Mouse (Mus musculus): Measurements from ENCODE around the gene Cyp4f14.
A peak's percentile ranks its signal among the peaks of the same experiment; 100 is the strongest.

Gene Cyp4f14

DNA sequence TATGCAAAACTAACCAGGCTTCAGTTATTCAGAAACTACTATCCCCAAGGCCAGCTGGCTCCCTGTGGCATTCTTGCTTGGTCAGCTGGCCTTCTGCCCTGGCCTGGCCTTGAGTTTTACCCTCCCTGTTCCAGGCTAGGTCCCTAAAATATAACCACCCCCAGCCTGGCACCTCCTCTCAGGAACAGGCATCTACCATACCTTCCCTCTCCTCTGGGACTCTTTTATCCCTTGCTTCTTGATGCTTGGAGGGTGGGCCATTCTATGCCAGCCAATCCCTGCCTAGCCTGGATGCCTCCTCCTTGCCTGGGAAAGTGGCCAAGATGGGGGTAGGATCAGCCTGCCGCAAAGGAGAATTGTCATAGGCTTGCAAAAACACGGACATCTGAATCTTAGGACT, at the start of gene Cyp4f14:
Gene Cyp4f14 (minus strand): TSS at position 212 of the 400 bp plus-strand sequence.
- no peak for DNase-seq (ENCODE audit: low read depth, low spot score)

DNA sequence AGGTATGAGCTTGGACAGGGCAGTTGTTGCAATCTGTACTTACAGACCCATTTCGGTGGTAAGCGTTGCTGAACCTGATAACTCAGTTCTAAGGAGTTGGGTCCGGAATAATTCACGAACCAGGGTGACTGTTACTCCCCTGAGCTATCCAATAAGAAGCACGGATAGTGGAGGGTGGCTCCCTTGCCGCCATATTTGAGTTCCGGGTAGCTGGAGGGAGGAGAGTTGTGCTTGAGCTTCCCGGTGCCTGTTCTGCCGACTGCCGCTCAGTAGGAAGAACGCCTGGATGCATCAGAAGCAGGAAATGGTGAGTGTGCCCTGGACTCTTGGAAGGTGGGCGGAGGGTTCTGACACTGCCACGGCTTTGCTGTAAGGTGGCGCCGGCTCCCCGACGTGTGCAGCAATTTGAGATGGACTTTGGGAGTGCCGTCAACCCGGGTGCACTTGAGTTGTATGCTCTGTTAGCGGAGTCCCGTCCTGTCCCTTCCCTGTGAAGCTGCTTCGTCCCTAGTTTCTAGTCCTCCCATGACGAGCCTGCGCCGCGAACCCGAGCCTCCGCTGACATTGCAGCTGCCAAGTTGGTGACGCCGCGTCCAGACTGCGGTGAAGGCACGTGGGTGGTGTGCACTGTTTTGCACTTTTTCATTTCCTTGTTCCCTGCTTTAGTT, 48.6 kb upstream of the Cyp4f14 start, which contains the start of gene Zfp472:
Gene Zfp472 (plus strand): TSS at position 192 of the 668 bp plus-strand sequence.
- peak; percentile 93 for DNase-seq (ENCODE audit: low read depth, low spot score)

DNA sequence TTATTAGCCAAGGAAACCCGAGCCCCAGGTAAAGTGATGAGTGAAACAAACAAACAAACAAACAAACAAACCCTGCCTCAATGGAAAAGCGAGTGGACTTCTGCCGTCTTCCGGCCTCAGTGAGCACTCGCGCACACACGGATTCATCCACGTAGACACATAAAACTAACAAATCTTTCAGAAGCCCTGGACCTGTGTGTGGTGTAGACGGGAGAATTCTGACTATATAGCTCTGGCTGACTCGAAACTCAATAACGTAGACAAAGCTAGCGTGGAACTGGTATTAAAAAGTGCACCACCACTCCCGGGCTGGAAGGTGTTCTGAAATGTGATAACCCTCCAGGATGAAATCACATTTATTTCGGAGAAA, 48.1 kb upstream of the Cyp4f14 start:
- no peak for DNase-seq (ENCODE audit: low read depth, low spot score)

DNA sequence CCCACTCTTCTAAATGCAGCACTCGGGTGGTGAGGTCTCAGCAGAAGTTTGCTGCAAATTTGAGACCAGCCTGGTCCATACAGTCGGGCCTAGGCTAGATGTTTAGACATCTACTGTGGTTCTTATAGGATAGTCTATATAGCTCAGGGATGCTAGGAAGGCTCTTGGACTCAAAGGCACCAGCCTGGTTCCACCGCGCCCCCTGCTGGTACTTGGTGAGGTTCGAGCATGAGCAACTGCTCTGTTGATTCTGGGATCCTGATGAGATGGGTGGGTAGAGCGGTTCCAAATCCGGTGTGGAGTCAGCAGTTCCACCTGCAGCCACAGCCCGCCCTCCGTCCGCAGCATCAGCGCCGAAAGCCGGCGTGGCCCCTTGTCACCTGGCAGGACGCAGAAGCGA, 34.3 kb upstream of the Cyp4f14 start:
- DNase-seq (ENCODE audit: low read depth, low spot score) = peak; percentile 94

DNA sequence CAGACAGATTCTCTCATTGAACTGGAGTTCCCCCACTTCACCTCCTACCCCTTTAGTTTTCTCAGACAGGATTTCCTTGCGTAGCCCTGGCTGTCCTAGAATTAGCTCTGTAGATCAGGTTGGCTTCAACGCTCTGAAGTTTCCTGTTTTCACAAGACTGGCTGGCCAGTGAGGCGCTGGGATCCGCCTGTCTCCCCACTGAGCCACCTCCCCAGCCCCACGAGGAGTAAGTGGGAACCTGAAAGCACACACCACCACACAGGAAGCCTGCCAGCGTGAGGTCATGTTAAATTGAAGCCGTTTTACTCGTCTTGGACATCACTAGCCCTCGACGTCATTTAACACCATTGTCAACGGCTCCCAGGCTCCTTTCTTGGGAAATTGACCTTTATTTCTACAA, 33.9 kb upstream of the Cyp4f14 start:
- no peak for DNase-seq (ENCODE audit: low read depth, low spot score)

DNA sequence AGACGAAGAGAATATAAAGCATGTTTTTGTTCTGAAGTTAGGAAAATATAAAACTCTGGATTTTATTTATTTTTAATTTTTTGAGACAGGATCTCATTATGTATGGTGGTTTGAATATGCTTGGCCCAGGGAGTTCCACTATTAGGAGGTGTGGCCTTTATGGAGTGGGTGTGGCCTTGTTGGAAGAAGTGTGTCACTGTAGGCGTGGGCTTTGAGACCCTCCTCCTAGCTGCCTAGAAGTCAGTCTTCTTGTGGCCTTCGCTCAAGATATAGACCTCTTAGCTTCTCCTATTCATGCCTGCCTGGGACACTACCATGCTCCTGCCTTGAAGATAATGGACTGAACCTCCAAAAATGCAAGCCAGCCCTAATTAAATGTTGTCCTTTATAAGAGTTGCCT, 33.0 kb upstream of the Cyp4f14 start:
- DNase-seq (ENCODE audit: low read depth, low spot score) = peak; percentile 50

DNA sequence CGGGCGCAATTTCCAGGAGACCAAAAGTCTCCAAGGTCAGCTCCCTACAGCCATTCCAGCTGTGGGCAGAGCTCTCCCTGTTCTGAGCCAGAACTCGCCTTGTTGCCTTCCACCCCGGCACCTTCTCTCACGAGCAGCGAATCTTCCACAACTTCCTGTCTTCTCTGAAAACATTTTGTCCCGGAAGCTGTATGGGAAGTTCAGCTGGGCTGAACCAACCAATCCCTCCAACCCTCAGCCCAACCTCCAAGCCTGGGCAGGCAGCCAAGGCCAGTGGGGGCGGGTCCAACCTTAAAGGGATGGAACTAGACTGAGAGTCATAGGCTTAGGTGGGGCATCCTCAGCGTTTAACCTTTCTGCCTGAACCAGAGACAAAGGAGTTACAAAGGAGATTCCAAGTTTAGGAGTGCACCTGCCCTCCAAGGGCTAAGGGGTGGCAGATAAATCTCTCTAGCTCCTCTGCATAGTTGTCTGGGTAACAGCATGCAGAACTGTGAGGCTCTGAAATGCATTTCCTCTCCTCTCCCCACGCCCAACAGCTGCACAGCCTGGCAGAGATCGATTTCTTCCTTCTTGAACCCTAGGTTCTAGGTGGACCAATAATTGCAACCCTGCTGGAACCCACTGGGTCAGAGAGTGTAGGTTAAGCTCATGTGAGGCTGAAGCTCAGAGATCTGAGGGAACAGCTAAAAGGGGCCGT, 30.2 kb upstream of the Cyp4f14 start, which contains the start of gene Cyp4f13:
Gene Cyp4f13 (minus strand): TSS at position 188 of the 700 bp plus-strand sequence.
- DNase-seq (ENCODE audit: low read depth, low spot score) = peak; percentile 95

DNA sequence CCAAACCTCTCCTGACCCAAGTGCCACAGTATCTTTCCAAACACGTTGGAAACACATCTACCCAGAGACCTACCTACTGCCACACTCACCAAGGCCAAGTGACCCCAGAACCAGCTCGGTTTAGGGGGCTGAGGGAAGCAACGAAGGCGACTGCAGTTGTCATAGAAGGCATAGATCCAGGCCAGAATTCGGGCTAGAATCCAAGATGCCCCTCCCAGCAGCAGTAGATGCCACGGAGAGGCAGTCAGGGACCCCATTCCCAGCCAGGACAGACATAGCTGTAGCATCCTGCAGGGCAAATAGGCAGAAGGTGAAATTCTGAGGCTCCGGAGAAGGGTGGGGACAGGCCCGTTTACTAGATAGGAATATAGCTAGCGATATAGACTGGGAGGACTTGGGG, 29.6 kb upstream of the Cyp4f14 start:
- DNase-seq (ENCODE audit: low read depth, low spot score) = no peak

DNA sequence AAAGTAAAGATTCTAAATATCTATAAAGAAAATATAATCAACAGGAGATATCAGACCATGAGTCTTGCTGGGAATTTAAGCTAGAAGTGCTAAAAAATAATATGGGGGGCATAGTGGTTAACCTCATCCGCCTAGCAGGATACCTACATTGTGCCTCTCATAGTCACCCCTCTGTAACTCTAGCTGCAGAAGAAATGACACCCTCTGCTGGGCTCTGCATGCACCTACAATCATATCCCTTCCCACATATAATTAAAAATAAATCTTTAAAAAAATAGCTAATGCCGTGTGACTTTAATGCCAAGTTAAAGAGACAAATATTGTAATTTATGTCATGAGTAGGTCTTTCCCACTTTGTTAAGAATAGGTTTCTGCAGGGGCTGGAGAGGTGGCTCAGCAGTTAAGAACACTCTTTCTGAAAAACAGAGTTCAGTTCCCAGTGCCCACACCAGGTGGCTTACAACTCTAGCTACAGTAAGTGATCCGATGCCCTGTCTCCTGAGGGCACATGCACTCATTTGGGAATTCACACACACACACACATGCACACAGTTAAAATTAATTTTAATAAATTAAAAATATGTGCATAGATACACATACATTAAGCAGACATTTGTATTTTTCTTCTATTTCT, 27.4 kb upstream of the Cyp4f14 start:
- no peak for DNase-seq (ENCODE audit: low read depth, low spot score)

DNA sequence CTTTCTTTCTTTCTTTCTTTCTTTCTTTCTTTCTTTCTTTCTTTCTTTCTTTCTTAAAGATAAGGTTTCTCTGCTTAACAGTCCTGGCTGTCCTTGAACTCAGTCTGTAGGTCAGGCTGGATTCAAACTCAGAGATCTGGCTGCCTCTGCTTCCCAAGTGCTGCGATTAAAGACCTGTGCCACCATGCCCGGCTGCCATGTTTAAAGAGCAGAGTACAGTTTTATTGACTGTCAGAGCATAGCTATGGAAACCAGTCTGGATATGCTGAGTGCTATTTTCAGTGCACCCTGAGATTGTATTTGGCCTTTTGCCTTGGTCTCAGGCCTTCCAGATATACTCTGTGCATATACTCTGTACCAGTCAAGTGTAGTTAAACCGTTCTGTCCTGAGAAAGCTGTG, 26.5 kb upstream of the Cyp4f14 start:
- DNase-seq (ENCODE audit: low read depth, low spot score) = no peak

DNA sequence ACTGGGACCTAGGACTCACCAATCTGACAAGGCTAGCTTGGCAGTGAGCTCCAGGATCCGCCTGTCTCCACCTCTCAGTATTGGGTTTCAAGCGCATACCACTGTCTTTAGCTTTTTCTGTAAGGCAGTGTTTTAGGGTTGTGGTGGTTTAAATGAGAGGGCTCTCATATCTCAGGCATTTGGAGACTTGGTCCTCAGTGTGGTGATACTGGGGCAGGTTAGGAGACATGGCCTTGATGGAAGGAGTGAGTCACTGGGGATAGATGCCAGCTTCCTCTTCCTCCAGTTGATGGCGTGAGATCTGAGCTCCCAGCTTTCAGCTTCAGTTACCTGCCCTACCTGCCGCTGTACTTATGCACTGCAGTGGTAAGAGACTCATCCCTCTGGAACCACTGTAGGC, 22.7 kb upstream of the Cyp4f14 start:
- no peak for DNase-seq (ENCODE audit: low read depth, low spot score)

DNA sequence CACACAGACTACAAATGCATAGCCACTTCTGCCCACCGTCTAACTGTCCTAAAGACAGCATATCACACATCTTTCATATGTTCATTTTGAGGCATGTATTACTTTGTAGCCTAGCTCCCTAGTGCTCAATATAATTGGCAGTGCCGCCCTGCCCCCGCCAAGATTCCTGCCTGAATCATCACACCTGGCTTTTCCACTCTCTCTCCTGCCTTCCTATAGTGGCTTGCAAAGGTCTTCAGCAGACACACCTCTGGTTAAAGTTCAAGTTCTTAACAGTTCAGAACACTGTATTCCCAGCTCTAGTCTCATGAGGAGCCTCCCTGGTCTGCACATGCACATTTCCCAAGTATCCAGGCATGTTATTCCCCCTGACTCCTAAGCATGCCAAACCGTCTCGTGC, 10.7 kb upstream of the Cyp4f14 start:
- no peak for DNase-seq (ENCODE audit: low read depth, low spot score)

DNA sequence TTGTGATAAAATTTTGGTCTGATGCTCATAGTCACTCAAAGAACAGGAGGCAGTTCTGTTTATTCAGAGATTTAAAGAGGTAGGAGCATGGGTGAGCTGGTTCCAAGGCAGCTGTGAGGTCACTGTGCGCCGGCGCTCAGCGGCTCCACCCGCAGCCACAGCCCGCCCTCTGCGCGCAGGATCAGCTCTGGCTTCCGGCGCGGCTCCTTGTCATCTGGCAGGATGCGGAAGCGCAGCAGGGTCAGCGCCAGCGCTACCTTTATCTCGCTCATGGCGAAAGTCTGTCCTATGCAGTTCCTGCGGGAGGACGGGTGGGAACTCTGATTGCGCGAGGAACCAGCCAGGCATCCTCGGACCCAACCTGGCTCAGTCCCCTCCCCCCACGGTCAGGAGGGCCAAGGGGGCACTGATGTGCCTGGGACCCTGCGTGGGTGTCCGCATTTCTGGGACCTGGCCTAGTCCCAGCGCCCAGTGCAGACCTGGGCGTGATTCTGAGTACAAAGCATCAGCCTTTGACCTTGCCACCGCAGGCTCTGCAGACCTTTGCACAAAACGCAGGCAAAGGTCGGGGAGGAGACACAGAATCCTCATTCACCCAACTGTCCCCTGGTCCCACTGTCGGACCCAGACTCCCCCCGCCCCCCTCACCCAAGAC, 7.6 kb upstream of the Cyp4f14 start:
- peak; percentile 77 for DNase-seq (ENCODE audit: low read depth, low spot score)

DNA sequence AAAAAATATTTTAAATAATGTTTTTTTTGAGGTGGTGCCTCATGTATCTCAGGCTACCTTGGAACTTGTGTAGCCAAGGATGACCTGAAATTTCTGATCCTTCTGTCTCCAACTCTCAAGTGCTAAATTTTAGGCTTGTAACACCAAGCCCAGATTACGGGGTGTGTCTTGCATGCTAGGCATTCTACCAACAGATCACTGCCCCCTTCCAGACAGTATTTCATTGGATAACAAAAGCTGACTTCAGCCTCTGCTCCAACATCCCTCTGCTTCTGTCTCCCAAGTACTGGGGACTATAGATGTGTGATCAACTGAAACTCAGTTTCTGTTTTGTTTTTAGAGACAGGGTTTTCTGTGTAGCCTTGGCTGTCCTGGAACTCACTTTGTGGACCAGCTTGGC, 6.5 kb upstream of the Cyp4f14 start:
- DNase-seq (ENCODE audit: low read depth, low spot score) = peak; percentile 19

DNA sequence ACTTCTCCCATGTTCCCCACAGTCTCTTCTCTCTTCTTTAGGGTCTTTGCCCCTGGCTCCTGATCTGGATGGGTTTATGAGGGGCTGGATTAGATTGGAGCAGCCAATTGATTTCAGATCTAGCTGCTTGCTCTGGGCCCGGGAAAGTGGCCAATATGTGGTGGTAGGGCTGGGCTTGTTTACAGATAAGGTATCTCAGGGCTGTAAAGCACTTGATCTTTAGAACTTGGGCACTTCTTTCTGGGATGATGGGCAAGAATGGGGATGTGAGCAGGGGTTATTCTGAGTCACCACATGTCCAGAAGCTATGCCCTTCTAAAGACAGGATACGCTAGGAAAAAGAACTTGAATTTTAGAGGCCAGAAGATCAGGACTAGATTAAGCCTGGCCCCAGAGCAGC, 2.0 kb upstream of the Cyp4f14 start:
- no peak for DNase-seq (ENCODE audit: low read depth, low spot score)

DNA sequence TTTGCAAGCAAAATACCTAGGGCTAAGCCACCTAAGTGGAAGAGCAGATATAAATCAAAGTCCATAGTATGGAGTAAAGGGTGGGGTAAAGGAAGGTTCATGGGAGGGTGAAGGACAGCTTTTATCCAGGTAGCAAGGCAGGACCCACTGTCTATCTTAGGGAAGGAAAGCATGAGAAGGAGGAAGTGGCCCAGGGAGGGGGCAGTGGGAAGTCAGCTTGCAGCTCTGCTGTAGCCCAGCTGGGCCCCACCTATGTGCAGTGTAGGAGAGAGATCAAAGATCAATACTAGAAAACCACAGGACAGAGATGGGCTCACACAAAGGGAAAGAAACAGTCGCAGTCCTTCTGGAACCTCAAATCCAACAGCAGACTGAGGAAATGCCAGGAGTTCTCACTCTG, 1.1 kb downstream of the Cyp4f14 start:
- no peak for DNase-seq (ENCODE audit: low read depth, low spot score)

DNA sequence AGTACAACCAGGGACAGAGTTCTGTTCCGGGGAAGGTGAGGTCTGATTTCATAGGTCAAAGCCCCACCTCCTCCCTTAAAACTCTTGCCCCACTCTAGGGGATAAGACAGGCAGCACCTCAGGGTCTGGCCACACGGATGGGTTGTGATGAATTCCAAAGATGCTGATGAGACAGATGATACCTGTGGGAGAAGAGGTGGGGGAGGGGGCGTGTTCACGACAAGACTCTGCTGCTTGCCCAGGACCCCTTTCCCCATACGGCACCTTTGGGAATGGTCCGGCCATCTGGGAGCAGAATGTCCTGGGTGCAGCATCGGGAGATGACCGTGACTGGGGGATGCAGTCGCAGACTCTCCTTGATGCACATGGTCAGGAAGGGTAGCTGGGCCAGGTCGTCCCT, 11.0 kb downstream of the Cyp4f14 start:
- DNase-seq (ENCODE audit: low read depth, low spot score) = no peak

DNA sequence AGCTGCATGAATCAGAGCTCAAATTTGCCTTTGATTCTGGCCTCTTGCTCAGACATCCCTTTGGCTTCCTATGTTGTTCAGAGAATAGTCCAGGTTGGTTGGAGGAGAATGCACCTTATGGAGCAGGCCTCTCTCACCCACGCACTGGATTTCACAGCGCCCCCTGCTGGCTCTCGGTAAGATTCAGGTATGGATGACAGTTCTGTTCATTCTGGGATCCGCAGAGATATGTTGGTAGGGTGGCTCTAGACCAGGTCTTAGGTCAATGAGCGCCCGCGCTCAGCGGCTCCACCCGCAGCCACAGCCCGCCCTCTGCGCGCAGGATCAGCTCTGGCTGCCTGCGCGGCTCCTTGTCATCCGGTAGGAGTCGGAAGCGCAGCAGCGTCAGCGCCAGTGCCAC, 11.9 kb downstream of the Cyp4f14 start:
- peak; percentile 89 for DNase-seq (ENCODE audit: low read depth, low spot score)

DNA sequence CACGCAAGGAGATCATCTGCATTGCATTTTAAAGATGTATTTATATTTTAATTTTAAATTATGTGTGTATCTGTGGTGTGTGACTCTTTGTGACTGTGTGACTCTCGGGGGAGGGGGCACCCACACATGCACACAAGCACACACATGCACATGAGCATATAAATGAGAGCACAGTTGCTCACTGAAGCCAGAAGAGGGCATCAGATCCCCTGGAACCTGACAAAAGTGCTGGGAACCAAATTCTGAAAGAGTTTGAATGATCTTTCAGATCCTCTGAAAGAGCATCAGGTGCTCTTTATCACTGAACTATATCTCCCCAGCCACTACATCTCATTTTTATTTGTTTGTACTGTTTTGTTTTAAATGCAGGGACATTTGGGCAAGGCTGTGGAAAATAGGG, 12.7 kb downstream of the Cyp4f14 start:
- DNase-seq (ENCODE audit: low read depth, low spot score) = peak; percentile 48

DNA sequence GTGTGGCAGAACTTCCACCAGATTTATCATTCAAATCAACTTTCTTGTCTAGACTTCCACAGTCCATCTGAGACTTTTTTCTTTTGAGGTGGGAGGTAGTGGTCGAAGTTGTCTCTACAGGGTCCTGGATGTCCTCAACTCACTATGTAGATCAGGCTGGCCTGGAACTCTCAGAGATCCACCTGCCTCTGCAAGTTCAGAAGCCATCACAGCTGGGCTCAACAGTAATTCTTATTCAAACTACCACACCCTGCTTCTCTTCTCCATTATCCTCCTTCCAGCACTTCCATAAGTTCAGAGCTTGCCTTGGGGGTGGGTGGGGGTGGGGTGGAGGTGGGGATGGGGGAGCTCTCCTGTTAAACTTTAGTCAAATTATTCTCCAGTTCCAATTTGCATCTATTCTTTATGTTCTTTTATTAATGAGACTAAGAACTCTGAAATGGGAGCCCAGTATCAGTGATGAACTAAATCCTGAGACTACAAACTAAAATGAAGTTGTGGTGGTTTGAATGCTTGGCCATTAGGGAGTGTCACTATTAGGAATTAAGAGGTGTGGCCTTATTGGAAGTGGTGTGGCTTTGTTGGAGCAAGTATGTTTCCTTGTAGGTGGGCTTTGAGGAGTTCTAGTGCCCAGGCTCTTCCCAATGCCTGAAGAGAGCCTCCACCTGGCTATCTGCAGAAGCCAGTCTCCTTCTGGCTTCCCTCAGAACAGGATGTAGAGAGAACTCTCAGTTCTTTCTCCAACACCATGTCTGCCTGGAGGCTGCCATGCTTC, 15.2 kb downstream of the Cyp4f14 start:
- peak; percentile 78 for DNase-seq (ENCODE audit: low read depth, low spot score)

DNA sequence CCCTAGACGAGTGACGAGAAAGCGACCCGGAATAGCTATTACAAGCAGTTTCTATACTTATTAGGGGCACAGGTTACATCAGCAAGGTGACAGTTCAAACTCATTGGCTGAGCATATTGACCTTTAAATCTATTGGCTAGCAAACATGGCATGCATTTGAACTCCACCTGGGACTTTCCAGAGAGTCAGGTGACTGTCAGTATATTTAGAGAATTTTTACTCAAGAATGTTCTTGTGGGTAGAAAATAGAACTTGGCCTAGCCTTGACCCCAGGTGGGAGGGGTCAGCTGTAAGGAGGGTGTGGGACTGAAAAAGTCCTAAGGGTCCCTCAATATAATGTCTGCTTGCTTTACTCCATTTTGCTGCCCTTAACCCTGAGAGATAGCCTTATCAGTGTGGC, 21.7 kb downstream of the Cyp4f14 start:
- peak; percentile 36 for DNase-seq (ENCODE audit: low read depth, low spot score)

DNA sequence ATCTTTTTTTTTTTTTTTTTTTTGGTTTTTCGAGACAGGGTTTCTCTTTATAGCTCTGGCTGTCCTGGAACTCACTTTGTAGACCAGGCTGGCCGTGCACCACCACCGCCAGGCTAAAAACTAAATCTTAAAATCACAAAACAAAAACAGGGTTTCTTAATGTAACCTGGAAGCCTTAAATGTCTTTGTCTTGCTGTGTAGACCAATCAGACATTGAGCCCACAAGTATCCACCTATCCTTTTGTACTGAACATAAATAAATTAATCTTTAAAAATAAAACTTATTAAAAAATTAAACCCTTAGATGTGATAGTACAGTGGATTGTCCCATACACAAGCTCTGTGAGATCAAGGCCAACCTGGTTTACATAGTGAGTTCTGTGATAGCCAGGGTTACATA, 23.2 kb downstream of the Cyp4f14 start:
- DNase-seq (ENCODE audit: low read depth, low spot score) = no peak
